Mouse (Mus musculus) heart, postnatal 10 days (tissue): ENCODE data around the gene Hibadh. TPM values are rescaled to one million over a fixed set of nuclear protein-coding genes. Genes with fewer than 3 reads are reported as not detected.
A peak's percentile ranks its signal among the peaks of the same experiment; 100 is the strongest.

ENCODE experiments used
- DNase-seq, 2 experiments: peaks; one replicate each; pipeline ENCODE4 v3.0.0; 2021
- intact Hi-C: fragments of 180-260 bp; cut with DNase I; formaldehyde crosslinking; loops from one replicate; pipeline ENCODE4 v1.15.1; 2025
- total RNA-seq, 2 experiments: library from RNA; stranded (reverse); gene quantifications; 2 replicates each; pipeline ENCODE4 v1.2.3; 2021

Hibadh gene
- total RNA-seq, 2 experiments from 2014 or later: 153 to 156 TPM

DNA sequence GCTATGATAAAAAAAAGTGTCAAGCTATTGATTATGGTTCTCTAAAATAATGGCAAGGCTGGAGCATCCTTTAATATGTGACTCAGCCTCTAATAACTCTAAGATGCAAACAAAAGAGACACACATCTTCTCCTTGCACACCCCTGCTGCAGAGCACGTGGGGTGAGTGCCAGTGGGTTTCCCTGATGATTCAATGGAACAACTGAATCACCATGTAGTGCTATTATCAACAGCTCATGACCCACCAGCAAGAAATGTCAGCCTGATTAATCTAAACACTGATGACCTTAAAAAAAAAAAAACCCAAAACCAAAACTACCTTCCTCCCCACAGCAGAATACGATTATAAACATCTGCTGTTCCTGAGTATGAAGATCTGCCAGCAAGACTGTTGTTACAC is 61.9 kb downstream of the Hibadh start:
- intact Hi-C loops: loop anchor here (5.0 kb wide), 1 partner anchor 259 kb away; no protein-coding TSS in a partner anchor

DNA sequence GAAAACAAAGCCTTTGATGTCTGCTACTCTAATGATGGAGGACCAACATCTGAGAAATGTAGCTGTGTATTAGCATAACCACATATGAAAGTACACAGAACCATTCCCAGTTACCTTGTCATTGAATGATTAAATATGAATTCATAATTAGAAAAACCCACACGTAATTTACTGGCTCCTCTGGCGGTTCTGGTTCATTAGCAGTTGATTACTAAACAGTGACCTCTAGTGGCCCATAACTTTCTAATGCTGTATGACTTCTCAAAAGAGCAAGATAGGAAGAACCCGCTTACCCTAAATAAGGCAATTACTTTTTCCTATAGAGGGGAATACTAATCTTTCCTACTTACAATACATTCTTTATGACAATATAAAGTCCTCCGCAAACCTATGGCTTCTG is 62.9 kb downstream of the Hibadh start:
- intact Hi-C loops: loop anchor here (1.0 to 5.0 kb wide), 3 partner anchors 260 to 307 kb away; no protein-coding TSS in a partner anchor
- peak; percentile 45 to 58 for DNase-seq

More for the DNA sequence above, 61.9 kb downstream of the Hibadh start:
- DNase-seq: no peak

DNA sequence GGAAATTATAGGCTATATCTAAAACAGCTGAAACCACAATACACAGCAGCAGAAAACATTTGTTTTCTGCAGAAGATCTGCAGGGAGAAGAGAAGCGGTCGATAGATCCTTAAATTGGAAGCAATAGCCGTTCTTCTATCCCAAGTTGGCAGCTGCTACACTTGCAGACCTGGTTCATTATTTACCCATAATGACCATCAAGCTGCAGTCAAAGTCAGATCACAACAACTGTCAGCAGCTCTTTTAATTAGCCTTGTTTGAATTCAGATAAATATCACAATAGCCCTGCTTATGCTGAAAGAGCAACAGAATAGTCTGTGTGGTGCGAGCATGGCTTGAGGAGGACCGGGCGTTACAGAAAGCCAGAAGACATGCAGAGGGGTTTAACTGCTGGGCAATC is 71.5 kb downstream of the Hibadh start:
- no peak for DNase-seq
- intact Hi-C loops: no loop called here

DNA sequence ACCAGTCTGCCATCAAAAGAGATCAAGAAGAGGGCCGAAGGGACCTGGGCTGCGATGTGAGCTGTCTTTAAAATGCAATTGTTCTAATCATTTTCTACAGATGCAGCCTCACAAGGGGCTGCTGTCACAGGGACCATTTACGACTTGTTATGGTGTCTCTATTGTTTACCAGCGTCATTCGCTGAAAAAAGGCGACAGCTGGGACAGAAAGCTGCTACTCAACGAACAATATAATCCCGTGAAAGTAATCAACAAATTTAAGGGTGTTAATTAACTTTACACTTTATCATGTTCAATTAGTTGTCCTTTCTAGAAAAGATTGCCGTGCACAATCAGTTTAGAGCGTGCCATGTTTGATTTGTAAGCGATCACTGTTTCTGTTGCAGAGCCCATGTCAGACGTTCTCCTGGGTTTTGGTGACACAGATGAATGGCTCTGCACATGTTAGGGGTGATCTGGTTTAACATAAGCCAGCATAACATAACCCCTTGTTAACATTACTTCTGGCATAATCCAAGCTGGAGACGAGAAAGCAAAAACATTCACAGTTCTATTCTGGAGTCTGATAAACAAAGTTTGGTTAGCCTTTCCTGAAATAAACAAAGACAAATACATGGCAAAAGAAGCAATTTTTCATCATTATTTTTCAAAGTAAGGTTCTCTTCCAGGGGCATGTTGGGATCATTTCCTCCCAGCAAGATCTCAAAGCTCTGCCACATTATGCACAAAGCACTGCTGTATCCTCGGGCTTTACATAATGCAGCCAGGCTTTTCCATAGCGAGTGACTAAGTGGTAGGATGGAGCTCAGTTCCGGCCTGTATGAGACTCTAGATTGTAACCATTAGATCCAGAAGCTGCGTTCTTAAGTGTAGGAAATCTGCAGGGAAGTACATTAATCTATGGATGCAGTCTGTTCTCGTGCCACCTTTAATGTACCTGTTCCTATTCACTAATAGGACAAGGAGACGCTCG is 72.6 kb downstream of the Hibadh start:
- no peak for DNase-seq
- intact Hi-C loops: no loop called here

DNA sequence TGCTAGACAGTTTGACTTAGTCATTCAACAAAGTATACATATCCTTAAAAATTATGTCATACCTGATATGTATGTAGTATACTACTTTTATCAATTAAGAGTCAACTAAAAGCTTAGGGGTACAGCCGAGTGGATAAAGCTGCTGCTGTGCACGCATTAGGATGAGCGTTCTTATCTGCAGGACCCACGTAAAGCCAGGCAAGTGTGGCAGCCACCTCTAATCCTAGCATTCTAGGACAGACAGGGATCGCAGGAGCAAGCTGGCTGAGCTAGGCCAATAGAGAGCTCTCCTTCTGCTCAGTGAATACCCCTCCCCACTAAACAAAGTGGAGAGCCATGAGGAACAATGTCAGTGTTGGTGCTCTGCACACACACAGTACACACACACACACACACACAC is 75.0 kb downstream of the Hibadh start:
- no peak for DNase-seq
- intact Hi-C loops: no loop called here

DNA sequence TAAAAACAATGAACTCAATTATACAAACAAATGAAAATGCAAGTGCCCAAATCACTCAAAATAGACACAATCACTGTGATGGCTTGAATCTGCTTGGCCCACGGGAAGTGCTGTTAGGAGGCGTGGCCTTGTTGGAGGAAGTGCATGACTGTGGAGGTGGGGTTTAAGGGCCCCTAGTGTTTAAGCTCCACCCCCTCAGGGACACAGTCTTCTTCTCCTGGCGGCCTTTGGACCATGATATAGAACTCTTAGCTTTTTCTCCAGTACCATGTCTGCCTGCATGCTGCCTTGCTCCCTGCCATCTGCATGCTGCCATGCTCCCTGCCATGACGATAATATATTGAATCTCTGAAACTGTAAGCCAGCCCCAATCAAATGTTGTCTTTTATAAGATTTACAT is 77.2 kb downstream of the Hibadh start:
- DNase-seq: no peak
- intact Hi-C loops: no loop called here

DNA sequence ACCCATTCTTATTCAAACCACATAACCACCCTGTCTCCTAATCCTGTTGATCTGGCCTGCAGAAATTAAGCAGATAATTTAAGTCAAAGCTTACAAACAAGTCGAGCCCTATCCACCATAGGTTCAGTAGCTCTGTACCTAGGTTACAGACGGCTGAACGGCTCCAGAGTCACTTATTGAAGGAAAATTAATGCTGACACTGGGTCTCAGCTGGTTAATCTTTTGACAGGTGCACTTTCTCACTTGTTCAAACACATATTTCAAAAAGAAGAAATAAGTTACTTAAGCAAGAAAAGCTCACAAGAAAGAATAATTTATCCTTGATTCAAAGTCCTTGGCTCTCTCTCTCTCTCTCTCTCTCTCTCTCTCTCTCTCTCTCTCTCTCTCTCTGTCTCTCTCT is 81.1 kb downstream of the Hibadh start:
- no peak for DNase-seq
- intact Hi-C loops: no loop called here

DNA sequence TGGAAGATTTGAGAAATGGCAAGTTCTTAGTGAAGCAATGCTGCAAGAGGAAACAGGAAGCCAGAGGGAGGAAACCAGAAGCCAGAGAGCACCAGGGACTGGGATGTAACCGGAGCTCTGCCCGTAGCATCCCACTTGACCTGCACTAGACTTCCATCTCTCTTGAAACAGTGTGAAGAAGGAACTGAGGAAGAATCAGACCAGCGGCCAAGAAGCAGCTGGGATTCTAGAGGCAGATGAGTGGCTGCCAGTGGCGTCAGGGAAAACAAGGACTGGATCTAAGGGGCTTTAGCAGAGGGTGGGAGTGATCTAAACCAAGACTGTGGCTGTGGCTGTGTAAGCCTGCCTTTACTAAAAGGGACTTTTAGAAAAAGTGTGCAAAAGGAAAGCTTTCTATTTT is 95.8 kb downstream of the Hibadh start:
- peak; percentile 27 to 29 for DNase-seq
- intact Hi-C loops: no loop called here

DNA sequence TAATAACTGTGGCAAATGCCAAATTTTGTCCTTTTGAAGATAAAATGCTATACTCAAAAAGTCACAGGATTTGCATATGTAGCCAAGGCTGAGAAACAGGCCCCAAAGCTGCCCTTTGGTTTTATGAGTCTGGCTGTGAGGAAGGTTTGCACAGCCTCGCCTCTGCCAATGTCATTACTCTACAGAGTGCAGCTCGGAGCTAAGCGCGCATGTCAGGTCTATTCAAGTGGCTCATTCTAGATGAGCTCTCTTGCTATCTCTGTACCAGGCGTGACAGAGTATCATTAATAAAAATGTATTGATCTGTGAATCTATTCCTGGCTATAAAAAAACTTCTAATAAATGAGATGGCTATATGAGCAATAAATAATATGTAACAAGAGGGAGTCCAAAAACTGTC is 97.7 kb downstream of the Hibadh start:
- intact Hi-C loops: no loop called here
- no peak for DNase-seq

DNA sequence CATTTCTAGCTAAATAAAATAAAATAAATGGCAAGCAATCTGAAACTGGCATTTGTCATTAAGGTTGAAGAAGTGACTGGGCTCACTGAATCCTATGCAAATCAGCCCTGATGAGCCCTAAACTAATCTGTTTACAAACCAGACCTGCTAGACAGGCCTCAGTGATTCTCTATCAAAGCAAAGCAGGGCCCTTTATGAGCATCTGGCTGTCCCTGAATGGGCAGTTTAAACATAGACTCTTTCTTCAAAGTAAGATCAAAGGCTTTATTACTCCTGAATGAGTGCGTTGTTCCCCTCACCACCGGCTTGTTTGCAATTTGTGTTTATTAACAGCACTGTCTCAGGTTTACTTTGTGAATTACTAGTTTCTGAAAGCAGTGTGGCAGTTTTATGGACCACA is 100.3 kb downstream of the Hibadh start:
- no peak for DNase-seq
- intact Hi-C loops: no loop called here

DNA sequence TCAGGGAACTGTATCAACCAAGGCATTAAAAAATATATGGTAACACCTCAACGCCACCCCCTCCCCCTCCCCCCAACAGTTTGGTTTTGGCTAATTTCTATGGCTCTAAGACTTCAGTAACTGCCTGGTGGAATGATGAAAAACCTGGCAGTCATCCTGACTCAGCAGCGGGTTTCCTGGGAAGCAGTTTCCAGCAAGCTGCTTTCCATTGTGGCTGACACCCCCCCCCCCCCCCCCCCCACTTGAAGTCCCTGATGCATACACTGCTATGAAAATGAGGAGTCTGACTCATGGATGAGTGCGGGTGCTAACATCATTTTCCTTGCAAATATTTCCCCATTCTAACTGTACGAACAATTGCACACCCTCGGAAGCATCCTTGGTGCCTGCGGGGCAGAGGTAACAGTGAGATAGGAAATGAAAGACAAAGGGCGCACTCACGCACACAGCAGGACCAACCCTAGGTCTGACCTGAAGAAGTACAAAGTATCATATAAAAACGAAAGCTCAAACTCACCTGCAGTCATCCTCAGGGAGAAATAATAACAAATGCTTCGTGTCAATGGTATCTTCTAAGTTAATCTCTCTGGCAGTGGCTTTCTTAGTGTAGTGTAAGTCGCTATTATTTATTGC is 105.0 kb downstream of the Hibadh start:
- intact Hi-C loops: no loop called here
- no peak for DNase-seq

DNA sequence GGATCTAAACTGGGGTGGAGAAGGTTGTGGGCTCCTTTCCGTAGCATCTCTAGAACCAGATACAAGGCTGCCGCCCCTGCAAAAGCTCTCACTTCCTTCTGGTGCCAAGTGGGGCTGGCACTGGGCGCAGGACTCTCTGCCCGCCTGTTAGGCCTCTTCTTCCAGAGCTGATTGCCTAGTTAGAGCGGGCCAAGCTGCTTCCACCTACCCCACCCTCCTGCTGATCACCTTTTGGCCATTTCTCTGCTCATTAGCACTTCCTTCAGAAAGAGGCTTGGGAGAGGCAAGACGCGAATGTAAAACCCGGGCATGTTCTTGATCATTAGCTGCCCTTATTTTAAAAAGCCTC is 108.1 kb downstream of the Hibadh start:
- intact Hi-C loops: no loop called here
- DNase-seq: no peak

DNA sequence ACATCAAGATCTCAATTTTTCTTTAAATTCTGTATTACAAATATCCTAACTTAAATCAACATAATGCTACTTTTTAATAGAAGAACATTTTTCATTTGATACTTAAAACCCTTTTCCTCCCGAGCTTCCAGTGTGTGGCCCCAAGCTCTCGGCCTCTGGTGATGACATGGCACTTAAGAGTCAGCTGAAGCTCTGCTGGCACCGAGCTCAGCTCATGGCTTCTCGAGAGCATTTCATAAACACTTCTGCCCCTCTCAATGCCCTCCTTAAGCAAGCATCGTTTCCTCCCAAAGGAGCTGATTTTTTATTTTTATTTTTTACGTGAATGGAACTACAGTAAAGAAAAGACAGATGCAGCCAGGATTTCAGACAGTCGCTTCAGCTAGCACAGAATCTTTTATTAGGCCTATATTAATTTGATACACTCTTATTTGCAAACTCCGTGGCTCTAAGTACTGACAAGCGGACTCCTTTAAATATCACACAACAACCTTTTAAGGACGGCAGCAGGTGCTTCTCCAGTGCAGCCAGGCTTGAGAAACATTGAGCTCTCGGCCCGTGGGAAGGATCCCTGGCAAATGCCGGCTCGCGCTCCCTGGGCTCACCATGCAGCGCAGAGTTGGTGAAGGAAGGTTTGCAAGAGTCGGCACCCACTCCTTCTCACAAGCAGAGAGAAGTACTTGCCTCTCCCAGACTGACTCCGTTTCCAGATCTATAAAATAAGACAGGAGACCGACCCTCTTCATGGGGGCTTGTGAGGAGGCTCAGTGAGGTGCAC is 108.6 kb downstream of the Hibadh start:
- no peak for DNase-seq
- intact Hi-C loops: no loop called here

DNA sequence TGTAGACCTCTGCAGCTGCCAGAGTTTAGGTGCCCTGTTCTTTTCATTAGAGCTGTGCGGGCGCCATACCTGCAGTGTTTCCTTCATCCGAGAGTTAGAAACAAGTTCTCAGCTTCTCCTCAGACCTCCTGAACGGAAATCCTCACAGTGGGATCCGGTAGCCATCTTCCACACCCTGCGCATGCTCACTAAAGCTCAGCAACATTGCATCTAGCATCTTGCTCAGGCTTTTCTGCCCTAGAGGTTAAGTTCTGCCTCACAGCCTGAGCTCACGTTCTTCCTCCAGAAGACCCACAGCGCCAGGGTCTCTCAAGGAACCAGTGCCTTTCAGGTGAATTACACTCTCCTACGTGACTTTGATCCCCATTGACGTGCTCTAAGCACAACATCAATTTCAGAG is 109.3 kb downstream of the Hibadh start:
- intact Hi-C loops: no loop called here
- DNase-seq: no peak

DNA sequence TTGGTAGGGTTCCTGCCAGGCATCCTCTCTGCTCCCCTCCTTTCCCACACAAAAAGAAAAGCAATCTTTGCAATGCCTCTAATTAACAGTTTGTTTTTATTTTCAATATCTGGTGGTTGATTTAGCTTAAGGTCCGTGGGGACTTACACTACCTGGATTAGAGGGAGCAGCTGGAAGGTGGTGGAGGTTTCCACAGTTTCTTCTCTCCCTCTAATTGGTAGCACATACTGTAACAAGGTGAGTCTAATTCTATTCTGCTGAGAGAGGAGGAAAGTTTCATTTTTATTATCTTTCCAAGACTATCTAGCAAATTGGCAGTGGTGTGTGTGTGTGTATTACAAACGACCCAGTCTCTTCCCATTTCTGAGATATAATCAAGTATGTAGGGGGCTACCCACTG is 116.0 kb downstream of the Hibadh start:
- DNase-seq: no peak
- intact Hi-C loops: no loop called here

DNA sequence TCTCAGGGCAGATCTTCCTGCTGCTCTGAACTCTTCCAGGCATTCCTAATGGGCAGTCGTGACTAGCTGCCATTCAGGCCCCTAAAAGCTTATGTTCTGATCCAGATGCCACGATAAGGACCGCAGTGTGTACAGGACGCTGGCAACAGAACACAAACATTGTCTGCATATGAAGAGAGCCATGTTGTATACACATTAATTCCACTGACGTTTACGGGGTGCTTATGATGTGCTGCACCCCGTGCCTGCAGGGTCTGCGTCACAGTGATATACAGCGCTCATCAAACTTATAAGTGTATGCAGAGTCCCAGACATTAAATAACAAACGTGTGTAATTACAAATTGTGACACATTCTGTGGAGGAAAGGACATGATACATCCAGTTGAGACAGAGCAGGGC is 121.5 kb downstream of the Hibadh start:
- intact Hi-C loops: no loop called here
- DNase-seq: no peak

DNA sequence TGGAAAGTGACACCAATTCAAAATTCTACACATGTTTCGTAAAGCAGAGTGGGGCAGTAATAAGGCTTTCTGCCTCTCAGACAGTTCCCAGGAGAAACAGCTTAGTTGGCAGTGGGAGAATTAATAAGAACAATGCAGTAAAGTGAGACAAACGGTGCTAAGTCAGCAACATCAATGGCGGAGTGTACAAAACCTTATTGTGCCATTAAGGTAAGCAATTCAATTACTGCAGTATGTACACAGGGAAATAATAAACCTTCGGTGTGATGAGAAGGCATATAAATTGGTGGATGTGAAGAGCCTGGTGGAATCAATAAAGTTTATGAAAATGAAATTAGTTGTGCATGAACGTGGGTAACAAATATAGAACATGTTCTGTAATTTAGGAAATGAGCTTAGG is 122.9 kb downstream of the Hibadh start:
- intact Hi-C loops: no loop called here
- no peak for DNase-seq

DNA sequence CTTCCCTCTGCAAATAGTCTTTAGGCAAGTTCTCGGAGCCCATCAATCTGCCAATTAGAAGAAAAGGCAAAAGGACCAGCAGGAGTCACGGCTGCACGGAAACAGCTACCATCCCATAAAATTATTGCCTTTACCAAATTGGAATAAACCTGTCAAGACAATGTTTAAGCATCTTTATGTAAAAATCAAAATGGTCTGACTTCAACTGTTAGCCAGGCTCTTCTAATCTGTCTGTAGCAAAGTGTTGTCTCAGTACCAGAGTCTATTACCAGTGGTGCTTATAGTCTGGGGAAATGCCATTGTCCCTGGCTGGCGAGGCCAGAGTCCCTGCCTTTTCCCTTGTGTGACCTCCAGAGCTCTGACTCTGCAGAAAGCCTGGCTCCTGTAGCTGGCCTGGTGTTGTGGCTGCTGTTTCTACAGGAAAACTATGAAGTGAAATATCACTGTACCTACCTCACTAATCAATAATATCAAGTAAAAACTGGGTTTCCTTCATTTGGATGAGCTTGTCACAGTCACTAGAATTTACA is 126.2 kb downstream of the Hibadh start:
- no peak for DNase-seq
- intact Hi-C loops: no loop called here

DNA sequence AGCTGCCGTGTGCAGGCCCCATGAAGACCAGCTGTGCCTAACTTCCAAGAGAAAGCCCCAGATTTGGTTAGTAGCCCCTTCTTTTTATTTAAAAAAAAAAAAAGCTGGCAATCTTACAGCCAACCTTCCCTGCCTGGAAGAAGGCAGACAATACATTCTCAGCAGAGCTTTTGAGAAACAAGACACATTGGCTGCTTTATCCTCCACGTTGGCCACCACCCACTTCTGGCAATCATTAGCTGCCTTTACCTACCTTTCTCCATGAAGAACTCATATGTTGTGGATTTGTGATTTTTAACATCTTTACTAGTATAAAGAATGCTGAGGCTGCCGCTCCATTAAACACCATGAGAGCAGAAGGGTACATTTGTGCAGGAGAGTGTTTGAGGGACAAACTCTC is 131.4 kb downstream of the Hibadh start:
- intact Hi-C loops: no loop called here
- no peak for DNase-seq

DNA sequence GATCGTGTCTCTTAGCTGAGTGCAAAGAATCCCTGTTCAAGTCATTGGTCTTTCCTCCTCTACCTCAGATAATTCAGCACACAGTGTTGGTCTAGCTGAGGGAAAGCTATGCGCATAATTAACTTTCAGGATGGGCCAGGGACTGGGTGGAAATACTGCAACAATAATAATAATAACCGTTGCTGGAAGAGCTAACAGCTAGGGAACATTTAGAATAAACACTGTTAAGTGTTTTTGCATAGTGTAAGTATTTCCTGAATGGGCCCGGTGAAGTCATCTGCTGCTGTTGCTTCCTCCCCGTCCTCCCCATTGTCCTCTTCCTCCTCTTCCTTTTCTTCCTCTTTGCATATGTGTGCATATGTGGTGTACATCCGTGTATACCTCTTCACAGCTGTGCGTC is 132.2 kb downstream of the Hibadh start:
- no peak for DNase-seq
- intact Hi-C loops: no loop called here

DNA sequence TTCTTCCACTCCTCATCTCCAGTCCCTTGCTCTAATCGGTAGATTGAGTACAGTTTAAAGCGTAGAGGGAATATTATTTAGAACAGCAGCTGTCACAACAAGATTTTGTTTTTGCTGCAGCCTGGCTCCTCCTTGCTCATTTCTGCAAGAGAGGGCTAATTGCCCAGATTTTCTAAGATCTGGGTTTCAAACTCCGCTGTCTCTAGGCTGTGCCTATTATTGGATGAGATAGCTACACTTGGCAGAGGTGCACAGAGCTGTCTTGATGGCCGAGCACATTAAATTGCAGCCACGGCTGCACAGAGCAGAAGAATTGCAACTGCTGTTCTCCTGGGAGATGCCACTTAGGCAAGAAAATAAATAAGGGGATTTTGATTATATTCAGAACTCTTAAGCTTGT is 133.0 kb downstream of the Hibadh start:
- intact Hi-C loops: no loop called here
- peak; percentile 38 to 49 for DNase-seq
